Mouse (Mus musculus) C2C12 (cell line): ENCODE measurements around the gene Tnfsfm13. TPM values are rescaled to one million over a fixed set of nuclear protein-coding genes. Genes with fewer than 3 reads are reported as not detected.
"Not testable (repeated sequence)": the region's sequence is repeated elsewhere in the genome, so short reads cannot be mapped to it uniquely, and the experiment has no call there.

ENCODE experiments used
- H3K27me3 ChIP-seq: one replicate; pipeline ENCODE4 v1.6.1; 2011; ENCODE audit not compliant: control insufficient read depth, insufficient read depth, insufficient read length
- H3K36me3 ChIP-seq: one replicate; pipeline ENCODE4 v1.6.1; 2011; ENCODE audit not compliant: control insufficient read depth, insufficient read depth
- H3K4me3 ChIP-seq: one replicate; pipeline ENCODE4 v1.5.1; 2011; ENCODE audit warnings: mild to moderate bottlenecking, control low read depth; ENCODE audit not compliant: poor library complexity, insufficient read depth, severe bottlenecking
- H3K79me2 ChIP-seq: one replicate; pipeline ENCODE4 v1.6.1; 2011; ENCODE audit not compliant: control insufficient read depth, insufficient read depth
- H3K79me3 ChIP-seq: one replicate; pipeline ENCODE4 v1.6.1; 2011; ENCODE audit warnings: low read depth, control low read depth
- H3ac ChIP-seq: one replicate; pipeline ENCODE3; 2011; ENCODE audit warnings: low read depth; ENCODE audit not compliant: control insufficient read depth, insufficient read length
- CEBPB ChIP-seq: IDR thresholded peaks from one replicate; pipeline ENCODE4 v1.6.1; 2011; ENCODE audit warnings: low read depth, mild to moderate bottlenecking, control low read depth, moderate library complexity
- CTCF ChIP-seq: IDR thresholded peaks from one replicate; pipeline ENCODE4 v1.5.1; 2011; ENCODE audit not compliant: control insufficient read depth, insufficient read depth, insufficient read length
- FOSL1 ChIP-seq: IDR thresholded peaks from one replicate; pipeline ENCODE4 v1.8.0; 2011; ENCODE audit warnings: mild to moderate bottlenecking, low read length; ENCODE audit not compliant: poor library complexity, insufficient read depth, severe bottlenecking
- MAX ChIP-seq: IDR thresholded peaks from one replicate; pipeline ENCODE4 v1.6.1; 2011; ENCODE audit warnings: mild to moderate bottlenecking, control low read depth
- MYOD1 ChIP-seq: IDR thresholded peaks from one replicate; pipeline ENCODE4 v1.6.1; 2011; ENCODE audit warnings: low read depth; ENCODE audit not compliant: control insufficient read depth, insufficient read length
- MYOG ChIP-seq: IDR thresholded peaks from one replicate; pipeline ENCODE4 v1.6.1; 2011; ENCODE audit not compliant: control insufficient read depth, insufficient read length; ENCODE audit errors: extremely low read depth
- USF1 ChIP-seq: IDR thresholded peaks from one replicate; pipeline ENCODE4 v1.6.1; 2011; ENCODE audit warnings: low read depth, mild to moderate bottlenecking, control low read depth, moderate library complexity
- polyA plus RNA-seq: library from polyadenylated mRNA; unstranded; fragments of >200 nt; fragmentation: generic; extraction: Trizol; gene quantifications from one replicate; pipeline ENCODE4 v1.2.1, GENCODE M21; 2012; ENCODE audit warnings: missing spikeins

The Tnfsfm13 gene
- polyA plus RNA-seq, 1 experiment: 1.5 TPM

- no peak for TF ChIP-seq USF1
- no peak for TF ChIP-seq CEBPB
- TF ChIP-seq MYOD1: no peak
- TF ChIP-seq CTCF: no peak
- TF ChIP-seq MAX: no peak
- TF ChIP-seq MYOG: no peak
- no peak for TF ChIP-seq FOSL1
- H3K27me3 ChIP-seq: no peaks in the 10 kb centered on the region
- no peaks in the 10 kb centered on the region for H3K36me3 ChIP-seq
- H3K4me3 ChIP-seq: no peak overlapping the region
- no peak overlapping the region for H3ac ChIP-seq
- H3K79me2 ChIP-seq: no peaks in the 10 kb centered on the region
- no peaks in the 10 kb centered on the region for H3K79me3 ChIP-seq
These were observed 11.6 kb upstream of the Tnfsfm13 start for GRCm38 (mm10) chr11:69707480-69707847.

DNA sequence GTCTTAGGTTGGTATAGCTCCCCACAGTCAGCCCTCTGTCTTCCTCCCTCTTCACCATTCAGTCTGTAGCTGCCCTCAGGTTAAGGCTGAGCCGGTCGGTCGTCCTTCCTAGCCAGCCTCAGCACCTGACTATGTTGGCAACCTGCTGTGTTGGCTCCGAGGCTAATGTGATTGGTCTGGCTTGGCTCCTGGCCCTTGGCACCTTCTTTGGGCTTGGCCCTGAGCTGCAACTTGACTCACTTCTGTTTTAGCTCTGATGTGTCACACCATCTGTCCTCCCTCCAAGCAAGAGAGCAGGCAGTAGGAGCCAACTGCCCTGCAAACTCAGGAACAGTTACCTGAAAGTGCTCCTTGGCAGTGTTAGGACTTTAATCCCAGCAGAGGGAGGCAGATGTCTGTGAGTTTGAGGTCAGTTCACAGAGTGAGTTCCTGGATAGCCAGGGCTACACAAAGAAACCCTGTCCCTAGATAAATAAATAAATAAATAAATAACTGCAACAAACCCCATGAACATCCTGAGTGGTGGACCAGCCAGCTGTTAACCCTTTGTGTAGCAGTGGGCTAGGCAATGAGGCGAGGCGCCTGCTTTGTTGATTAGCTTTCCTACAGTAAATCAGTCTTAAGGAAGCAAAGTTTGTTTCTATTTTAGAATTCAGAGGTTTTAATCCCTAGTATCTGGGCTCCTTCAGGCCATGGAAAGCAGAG lies 11.0 kb upstream of the Tnfsfm13 start:
- H3ac ChIP-seq: no peak overlapping the region
- TF ChIP-seq MYOG (no peak), CEBPB (no peak), CTCF (no peak), USF1 (no peak), FOSL1 (no peak), MAX (no peak), MYOD1 (no peak)
- H3K79me3 ChIP-seq: no peaks in the 10 kb centered on the region
- H3K27me3 ChIP-seq: no peaks in the 10 kb centered on the region
- H3K79me2 ChIP-seq: no peaks in the 10 kb centered on the region
- no peaks in the 10 kb centered on the region for H3K36me3 ChIP-seq
- H3K4me3 ChIP-seq: no peak overlapping the region

DNA sequence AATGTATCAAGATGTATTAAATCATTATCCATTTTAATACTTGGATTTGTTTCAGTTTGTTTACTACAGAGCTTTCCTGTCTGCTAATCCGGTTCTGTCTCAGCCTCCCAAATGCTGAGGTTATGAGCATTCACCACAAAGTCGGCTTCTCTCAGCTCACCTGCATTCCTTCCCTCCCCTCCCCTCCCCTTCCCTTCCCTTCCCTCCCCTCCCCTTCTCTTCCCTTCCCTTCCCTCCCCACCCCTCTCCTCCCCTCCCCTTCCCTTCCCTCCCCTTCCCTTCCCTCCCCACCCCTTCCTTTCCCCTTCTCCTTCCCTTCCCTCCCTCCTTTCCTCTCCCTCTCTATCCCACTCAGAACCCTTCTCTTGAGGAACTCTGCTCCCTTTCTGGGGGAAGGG lies 8.7 kb upstream of the Tnfsfm13 start:
- Histone ChIP-seq H3K36me3 (no peaks in the 10 kb centered on the region), H3K4me3 (no peak overlapping the region), H3K27me3 (no peaks in the 10 kb centered on the region), H3K79me2 (no peaks in the 10 kb centered on the region), H3K79me3 (no peaks in the 10 kb centered on the region), H3ac (no peak overlapping the region)
- TF ChIP-seq FOSL1: no peak
- TF ChIP-seq MAX: no peak
- no peak for TF ChIP-seq USF1
- TF ChIP-seq CTCF: no peak
- no peak for TF ChIP-seq CEBPB
- TF ChIP-seq MYOD1: no peak
- no peak for TF ChIP-seq MYOG

DNA sequence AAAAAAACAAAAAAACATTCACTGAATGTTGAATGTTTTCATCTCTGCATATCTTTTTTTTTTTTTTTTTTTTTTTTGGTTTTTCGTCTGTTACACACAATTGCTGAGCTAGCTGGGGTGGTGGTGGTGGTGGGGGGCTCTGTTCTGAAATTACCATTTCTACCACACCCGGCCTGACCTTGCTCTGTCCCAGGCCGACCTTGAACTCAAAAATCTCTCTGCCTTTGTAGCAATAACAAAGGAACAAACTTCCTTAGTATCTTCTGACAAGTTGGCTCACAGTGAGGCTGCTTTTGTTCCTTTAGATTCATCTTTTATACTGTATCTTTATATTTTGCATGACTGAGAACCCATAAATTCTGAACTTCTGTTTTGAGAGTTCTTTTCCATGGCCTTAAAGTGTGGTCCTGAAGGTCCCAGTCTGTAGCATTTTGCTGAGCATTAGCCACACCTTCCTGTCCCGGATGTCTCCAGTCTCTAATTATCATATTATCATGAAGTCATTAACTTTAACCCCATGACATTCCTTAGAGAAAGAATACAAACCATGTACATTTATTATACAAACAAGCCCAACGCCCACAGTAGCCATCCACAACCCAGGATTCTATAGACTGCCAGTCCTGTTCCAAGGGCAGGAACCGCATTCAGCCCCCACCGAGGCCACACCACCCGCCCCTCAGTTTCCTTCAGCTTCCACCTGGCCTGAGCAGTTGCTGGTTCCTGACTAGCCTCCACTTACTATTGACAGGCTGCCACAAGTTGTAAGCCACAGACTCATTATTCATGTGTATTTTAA lies 8.1 kb upstream of the Tnfsfm13 start:
- no peak for TF ChIP-seq CTCF
- no peak for TF ChIP-seq USF1
- no peak for TF ChIP-seq FOSL1
- no peak for TF ChIP-seq CEBPB
- TF ChIP-seq MYOG: no peak
- TF ChIP-seq MYOD1: no peak
- H3K79me3 ChIP-seq: no peaks in the 10 kb centered on the region
- no peak overlapping the region for H3ac ChIP-seq
- no peak overlapping the region for H3K4me3 ChIP-seq
- H3K79me2 ChIP-seq: no peaks in the 10 kb centered on the region
- no peaks in the 10 kb centered on the region for H3K36me3 ChIP-seq
- H3K27me3 ChIP-seq: no peaks in the 10 kb centered on the region

DNA sequence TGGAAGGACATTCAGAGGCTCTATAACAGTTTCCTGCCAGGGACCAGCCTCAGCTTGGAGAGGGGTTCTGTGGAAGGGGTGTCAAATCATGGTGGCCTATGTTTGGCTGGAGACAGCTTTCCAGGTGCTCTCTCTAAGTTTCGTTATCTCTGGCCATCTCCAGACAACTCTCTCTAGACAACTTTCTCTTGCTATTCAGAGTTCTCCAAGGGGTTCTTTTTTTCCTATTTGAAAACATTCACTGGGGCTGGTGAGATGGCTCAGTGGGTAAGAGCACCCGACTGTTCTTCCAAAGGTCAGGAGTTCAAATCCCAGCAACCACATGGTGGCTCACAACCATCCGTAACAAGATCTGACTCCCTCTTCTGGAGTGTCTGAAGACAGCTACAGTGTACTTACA lies 7.5 kb upstream of the Tnfsfm13 start:
- not testable (repeated sequence) for H3K36me3 ChIP-seq, H3ac ChIP-seq, H3K27me3 ChIP-seq, H3K4me3 ChIP-seq, H3K79me3 ChIP-seq, H3K79me2 ChIP-seq

- H3K79me3 ChIP-seq, H3ac ChIP-seq, H3K4me3 ChIP-seq, H3K36me3 ChIP-seq, H3K79me2 ChIP-seq, H3K27me3 ChIP-seq: not testable (repeated sequence)
These were observed 7.0 kb upstream of the Tnfsfm13 start for GRCm38 (mm10) chr11:69702886-69703285.
